Mouse (Mus musculus) spleen, adult 12 weeks (tissue): ENCODE data around the gene Brat1.
"Not testable (repeated sequence)": the region's sequence is repeated elsewhere in the genome, so short reads cannot be mapped to it uniquely, and the experiment has no call there.

Source experiments
- DNase-seq: peaks from one replicate; pipeline ENCODE4 v3.0.0; 2022; ENCODE audit warnings: low spot score

Gene Brat1

DNA sequence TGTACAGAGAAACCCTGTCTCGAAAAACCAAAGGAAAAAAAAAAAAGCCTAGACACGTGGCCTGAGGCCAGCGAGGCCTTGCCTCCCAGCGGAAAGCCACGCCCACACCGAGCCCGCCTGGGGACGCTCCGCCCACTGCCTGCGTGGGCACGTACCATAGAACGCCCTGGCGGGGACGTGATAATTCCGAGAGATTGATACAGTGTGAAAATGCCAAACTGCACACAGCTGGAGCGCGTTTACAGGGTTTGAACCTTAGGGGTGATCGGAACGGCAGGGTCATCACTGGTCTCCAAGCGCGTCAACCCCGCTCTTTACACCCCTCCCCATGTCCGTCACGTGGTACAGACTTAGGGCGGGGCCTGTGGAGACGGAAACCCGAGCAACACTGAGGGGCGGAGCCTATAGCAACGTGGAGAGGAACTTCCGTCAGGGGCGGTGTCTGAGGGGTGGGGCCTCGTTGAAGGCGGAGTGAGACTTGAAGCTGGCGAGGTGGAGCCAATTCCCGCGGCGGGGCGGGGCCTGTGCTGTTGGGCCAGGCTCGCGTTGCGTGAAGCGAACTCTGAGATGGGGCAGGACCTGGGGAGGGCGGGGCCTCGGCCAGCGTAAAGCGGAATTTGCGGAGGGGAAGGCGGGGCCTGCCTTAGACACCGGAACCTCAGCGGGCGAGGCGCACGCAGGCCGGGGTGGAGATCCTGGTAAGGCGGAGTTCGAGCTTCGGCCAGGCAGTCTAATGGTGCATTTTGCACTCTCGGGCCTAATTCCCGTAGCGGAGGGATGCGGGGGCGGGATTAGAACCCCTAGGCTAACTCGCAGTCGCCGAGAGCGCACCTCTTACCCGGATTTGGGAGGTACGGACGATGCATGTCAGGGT is at the start of gene Brat1:
Brat1 (plus strand) TSS at position 634 of the 874 bp plus-strand sequence.
- peak; percentile 99 for DNase-seq

DNA sequence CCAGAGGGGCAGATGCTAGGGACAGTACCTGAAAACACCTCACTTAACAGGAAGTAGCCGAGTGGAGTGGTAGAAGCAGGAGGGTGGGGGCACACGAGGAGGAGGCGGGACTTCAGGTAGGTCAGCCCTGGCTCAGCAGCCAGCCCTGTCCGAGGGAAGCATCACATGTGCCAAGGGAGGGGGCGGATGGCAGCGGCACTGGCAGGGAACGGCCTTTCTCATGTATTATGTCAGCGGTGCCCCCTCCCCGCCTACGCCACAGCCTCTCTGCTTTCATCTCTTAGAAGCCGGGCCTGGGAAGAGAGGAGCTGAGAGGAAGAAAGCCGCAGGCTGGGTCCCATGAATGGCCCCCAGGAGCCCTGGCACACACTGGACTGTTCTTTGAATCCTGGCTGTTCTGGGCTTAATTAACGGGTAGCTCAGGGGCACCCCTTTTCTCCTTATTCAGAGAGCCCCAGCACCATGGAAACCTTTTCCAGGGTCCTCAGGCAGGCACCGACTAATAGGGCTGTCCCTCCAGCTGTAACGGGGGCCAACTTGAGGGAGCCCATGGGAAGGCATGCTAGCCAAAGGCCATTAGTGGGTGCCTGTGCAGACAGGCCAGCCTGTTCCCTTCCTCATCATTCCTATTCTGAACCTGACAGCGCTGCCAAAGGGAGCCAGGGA is 45.1 kb upstream of the Brat1 start:
- DNase-seq: no peak

DNA sequence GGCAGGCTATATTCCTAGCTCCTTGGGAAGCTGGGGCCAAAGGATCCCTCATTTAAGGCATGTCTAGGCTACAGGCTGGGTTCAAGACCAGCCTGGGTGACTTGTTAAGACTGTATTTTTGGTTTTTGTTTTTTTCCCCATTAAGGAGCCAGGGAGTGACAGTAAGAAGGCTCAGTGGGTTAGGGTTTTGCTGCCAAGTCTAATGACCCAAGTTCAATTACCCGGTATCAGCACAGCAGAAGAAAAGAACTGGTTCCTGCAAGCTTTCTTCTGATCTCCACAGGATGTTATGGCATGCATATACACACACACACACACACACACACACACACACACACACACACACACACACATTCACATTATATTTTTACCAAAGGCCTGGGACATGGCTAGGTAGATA is 44.4 kb upstream of the Brat1 start:
- no peak for DNase-seq

DNA sequence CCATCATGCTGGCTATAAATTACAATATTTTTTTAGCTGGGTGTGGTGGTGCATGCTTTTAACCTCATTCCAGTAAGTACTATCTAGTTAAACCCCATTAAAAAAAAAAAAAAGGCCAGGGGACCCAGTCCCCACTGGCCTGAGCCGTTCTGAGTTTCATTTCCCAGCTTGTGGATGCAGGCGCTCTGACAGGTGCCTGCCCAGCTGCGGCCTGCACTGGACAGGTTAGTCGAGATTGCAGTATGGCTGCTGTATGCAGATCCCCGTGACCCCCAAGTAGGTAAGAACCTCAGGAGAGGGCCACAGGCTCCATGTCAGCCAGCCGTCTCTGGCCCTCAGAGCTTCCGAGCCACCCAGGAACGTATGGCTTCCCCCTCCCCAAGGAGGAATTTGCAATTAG is 43.4 kb upstream of the Brat1 start:
- no peak for DNase-seq

DNA sequence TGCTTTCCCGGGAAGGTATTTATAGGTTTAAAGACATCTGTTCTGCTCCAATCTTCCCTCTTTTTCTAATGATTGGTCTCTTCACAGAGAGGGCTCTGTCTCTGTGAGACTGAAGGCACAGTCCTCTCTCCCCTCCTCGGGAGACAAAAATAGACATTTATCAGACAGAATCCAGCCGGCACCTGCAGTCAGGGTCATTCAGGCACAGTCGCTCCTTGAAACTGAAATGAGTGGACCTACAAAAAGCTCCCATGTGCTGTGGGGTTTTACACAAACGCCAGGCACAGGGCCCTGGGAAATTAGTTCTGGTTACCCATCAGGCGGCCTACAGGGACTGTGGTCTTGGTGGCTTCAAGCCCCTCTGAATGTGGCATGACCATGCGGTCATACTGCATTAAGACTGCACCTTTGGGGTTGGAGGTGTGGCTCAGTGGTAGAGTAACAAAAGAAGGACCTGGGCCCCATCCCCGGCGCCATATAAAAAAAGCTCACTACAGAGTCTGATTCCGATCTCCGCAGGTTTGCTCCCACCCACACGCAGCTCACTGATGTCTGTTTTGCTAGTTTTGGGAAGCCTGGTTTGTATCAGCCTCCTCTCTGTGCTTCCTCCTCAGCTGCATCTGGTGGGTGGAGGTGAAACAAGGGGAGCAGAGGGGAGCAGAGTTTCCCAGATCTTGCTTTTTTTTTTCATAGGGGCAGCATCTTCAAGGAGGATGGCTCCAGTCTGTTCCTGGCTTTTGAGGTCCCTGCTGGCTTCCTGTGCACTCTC is 42.8 kb upstream of the Brat1 start:
- no peak for DNase-seq

DNA sequence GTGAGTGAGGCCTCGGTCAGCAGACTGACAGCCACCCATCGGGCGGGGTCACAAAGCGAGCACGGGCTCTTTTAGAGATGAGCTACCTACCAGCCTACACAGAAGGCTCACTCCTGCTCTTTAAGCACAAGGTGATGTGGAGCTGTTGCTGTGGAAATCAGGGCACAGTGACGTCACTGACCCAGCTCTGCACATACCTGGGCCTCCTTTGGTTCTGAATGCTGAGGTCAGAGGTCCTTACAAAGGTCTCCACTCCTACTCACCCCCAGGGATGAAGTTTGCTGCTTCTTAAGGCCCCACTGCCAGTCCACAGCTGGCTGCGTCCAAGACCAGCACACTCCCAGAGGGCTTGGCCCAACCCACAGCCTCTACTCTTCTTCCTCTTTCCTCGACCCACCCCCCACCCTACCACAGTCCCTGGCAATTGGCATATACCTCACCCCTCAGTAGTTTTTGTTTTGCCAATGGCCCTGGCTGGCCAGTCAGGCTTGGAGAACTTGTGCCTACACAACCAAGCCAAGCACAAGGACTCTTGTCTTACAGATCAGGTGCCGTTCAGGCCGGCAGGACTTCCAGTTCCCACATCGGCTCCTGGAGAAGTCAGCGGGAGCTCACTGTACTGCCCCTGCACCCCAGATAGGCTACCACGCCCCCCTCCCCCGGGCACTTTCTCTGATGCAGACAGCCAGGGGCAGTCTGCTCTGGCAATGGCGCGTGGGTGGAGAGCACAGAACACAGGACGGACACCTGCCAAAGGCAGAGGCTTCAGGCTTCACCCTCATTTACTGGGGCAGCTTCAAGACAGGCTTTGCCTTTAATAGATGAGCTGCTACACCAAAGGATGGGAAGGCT is 41.8 kb upstream of the Brat1 start:
- no peak for DNase-seq

DNA sequence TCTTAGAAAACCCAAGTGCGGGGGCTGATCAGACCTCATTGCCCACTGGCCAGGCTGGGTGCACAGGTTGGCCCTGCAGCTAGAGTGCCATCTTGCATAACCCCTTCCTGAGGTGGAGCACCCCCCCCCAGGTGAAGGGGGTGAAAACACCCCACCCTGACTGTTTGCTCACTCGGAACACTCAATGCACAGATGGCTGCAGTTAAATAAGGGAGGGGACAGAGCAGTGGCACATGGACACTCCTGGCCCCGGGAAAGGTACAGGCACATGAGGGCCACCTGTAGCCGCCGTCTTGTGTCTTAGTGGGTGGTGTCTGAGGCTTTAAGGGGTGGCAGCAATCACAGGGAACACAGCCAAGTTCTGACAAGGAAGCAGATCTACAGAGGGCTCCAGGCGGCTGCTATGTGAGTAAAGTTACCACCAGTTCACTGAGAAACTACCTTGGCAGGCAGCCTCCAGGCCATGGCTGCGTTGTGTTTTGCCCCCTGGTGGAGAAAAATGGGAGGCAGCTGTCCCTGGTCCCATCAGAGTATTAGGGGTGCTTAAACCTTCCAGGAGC is 41.1 kb upstream of the Brat1 start:
- DNase-seq: peak; percentile 51

DNA sequence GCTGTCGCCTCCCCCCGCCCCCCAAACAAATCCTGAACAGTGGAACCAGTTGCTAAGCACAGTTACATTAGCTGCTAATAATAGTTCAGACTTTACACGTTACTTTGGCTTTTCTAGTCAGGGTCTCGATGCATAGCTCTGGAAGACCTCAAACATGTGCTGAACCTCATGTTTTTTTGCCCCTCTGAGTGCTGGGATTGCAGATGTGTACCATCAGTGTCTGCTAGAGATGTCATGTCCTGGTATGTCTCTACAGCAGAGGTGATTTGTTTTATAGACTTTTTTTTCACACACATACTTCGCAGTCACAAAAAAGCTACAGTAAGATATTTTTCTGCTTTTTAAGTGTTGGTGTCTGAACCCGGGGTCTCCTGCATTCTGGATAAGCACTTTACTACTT is 32.7 kb upstream of the Brat1 start:
- DNase-seq: no peak

DNA sequence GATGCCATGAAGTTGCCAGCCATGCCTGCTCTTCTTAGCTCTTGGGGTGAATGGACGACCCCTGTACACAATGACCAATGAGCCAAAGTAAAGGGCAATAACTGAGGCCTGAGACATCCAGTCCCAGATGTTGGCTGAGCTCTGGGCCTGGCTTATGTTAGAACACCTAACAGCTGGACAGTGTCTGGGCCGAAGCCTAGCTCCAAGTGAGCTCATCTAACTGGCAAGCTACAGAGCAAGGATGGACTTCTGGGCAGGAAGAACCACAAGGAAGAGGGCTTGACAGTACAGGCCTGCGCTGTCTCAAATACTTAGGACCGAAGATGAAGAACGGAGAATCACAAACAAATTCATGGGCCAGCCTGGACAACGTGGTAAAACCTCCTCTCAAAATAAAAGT is 32.2 kb upstream of the Brat1 start:
- not testable (repeated sequence) for DNase-seq

DNA sequence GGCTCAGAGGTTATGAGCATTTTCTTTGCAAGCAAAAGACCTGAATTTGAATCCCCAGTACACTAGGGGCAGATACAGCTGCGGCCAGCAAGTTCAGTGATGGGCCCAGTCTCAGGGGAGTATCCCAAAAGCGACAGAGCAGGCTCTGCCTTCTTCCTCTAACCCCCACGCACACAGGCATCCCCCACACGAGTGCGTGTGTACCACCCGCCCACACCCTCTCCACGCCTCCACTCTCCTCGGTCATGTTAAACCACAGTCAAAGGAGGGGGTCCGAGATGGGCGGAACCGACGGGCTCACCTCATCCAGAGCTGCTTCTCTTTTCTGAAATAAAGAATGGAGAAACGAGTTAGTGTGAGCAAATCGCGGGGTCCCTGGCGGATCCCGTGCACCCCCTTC is 30.8 kb upstream of the Brat1 start:
- DNase-seq: no peak

DNA sequence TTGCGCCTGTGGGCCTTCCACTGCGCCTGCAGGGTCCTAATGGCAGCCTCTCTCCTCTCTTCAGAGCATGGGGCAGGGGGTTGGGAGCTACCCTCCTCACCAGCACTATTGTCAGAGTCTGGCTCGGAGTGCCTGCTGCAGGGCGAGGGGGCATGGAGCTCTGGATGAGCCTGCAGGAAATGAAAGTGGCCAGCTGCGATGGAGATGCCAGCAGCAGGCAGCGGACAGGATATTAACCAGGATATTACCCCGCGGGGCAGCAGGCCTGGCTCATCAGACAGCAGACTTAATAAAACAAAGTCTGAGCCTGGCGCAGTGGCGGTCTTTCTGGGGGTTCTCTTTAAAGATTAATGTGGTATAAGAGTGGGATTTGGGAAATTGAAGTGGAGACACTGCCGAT is 29.7 kb upstream of the Brat1 start:
- no peak for DNase-seq

DNA sequence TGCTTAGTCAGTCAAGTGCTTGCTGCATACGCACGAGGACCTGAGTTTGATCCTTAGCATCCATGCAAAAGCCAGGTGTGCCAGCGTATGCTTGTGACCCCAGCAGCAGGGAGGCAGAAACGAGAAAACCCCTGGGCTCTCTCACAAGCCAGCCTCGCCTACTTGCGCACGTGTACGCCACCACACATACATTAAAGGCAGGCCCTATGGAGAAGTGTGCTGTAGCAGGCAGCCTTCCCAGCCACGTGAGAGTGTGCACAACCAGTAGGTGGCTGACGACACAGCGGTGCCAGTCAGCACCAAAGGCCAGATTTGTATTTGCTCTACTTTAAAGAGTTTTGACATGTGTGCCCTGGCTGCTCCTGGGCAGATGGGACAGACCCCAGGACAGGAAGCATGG is 29.2 kb upstream of the Brat1 start:
- DNase-seq: no peak

DNA sequence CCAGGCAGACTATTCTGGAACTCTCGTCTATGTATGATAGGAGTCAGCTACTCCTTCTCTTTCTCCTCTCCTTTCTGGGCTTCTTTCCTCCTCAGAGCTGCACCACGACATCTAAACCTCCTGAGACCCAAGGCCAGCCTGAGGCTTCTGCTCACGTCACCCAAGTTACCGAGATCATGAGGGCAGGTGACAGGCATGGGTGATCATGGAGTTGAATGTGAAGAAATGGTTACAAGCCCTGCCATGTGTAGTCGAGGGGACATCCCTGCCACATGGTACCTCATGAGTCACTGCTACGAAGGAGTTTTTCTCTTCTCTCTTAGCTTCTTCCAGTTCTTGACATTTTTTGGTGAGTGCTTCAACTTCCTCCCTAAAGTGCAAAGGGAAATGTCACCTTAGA is 27.7 kb upstream of the Brat1 start:
- DNase-seq: no peak

DNA sequence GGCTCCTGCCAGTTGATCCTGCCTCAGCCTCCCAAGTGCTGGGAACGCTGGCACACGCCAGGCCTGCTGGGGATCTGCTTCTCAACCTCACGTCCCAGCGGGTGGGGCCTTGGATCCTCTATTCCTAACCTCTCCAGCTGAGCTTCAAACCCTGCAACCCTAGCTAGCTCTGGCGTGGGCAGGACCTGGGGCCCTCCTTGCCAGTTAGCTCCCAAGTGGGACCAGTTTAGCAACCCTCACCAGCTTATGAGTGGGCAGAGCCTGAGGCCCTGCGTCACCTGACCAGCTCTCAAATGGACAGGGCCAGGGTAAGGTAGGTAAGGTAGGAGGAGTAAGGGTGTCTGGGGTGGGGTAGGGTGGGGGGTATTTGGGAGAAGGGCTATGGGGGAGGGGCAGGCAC is 24.8 kb upstream of the Brat1 start:
- no peak for DNase-seq

DNA sequence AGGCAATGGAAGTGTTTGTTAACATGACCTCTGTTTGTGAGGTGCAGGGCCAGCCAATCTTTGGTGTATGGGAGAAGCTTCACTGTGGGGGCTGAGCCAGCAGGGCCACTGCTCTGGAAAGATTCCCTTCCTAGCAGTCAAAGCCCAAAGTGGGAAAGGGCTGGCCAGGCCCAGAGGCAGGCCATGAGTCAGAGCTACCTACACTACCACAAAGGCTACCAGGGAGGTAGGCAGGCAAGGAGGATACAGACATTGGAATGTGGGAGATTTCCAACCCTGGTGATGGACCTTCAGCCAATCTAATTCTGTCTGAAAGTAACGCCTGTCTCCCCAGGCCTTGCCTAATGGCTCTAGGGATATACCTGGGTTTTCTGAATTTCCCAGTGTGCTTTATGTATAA is 23.9 kb upstream of the Brat1 start:
- DNase-seq: no peak

DNA sequence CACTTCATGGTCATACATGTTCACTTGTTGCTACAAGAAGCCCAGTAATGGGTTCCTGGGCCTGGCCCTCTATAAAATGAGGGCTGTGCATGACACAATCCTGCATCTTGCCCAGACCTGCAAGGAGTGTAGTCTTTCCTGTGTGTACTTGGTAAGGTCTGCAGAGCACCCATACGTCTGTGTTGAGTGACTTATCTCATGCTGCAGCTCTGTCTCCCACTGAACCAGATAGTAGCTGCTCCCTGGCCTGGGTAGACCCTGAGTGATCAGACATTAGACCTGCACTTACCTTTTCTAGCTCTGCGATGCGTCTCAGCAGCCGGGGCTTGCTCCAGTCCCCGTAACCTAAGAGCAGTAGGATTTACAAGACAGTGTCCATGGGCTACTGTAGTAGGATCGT is 22.7 kb upstream of the Brat1 start:
- DNase-seq: no peak

DNA sequence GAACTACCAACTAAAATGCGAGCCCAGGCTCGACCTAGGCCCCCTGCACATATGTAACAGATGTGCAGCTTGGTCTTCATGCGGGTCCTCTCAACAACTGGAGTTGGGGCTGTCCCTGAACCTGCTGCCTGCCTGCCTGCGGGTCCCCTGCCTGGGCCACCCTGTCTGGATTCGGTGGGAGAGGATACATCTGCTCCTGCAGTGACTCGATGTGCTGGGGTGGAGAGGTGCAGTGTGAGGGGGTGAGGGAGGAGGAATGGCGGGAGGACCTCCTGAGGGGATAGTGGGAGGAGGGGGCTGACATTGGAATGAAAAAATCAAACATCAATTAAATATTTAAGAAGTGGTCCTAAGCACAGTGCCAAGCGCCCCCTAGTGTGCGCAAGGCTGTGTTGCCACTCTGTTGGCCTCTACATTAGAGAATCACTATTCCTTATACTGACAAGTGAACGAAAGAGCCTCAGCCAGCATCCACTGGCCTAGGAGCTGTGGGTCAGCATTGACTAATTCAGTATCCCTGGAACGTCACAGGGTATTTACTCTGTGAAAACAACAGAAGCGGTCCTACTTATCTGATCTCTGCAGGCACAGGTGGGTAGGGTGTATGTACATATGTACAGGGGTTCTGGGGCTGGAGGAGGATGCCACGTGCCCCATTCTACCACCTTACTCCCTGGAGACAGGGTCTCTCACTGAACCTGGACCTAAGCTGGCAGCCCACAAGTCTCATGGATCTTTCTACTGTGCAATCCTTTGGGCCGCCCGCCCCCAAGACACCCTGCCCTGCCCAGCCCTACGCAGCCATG is 20.3 kb upstream of the Brat1 start:
- no peak for DNase-seq

DNA sequence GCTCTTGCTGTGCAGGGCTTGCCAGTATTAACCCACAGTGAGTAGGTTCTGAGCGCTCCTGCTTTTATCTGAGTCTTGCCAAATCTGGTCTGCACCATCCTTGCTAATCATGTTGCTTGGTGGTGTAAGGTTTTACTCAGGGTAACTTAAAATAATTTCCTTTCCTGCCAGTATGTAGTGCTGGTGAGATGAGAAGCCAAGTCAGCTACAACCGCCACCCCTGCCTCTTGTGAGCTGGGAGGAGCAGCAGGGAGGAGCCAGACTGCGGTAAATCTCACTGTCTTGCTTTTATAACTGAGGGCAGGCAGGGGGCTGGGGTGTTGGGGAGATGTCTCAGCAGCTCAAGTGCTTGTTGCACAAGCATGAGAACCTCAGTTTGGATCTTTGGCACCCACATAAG is 16.4 kb upstream of the Brat1 start:
- DNase-seq: no peak

DNA sequence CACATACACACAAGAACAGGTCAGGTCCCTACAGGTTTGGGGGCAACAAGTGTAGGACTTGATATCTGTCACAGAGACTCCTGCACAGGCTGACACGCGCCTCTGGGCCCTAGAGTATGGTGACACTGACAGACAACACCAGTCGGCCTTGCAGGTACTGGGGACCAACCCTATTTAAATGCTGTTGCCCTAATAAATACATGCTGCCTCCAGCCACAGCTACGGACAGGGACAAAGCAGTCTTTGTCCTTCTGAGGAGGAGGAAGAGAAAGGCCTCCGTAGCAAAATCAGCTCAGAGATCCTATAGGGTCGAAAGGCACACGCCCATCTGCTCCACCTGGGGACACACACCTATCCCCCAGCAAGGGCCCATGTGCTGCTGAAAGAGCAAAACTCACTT is 8.8 kb upstream of the Brat1 start:
- no peak for DNase-seq

DNA sequence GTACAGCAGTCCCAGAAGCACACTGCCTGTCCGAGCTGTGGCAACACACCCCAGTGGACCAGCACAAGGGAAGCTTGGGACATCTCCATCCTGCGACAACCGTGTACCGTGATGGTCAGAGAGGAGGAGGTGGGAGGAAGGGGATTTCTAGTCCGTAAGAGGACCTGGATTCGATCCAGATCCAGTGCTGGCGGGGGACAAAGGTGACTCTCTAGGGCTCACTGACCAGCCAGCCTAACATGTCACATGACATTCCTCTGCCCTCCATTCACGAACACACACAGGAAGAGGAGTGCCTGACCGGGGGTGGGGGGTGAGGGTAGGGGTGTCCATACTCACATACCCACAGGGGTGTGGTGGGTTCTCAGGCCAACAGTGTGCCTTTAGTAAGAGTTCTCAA is 5.0 kb upstream of the Brat1 start:
- DNase-seq: no peak

DNA sequence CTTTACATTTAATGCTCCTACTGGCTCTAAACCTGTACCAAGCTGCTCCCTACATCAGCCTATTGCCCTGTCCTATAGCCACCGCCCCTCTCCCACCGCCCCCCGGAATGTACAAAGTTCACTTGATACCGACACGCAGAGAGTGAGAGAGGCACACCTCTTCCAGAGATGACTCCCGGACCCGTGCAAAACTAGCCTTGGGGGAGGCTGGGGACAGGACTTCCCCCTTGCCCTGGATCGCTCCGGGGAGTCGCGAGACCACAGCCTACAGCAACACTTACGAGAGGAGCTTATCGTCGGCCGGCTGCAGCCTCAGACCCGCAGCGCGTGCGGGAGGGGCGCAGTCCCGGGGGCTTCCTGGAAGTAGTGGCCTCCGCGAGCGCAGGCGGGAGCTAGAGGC is 3.1 kb upstream of the Brat1 start:
- no peak for DNase-seq
